ENCODE assay signal across 14 mouse cellular contexts in the genomic region with DNA sequence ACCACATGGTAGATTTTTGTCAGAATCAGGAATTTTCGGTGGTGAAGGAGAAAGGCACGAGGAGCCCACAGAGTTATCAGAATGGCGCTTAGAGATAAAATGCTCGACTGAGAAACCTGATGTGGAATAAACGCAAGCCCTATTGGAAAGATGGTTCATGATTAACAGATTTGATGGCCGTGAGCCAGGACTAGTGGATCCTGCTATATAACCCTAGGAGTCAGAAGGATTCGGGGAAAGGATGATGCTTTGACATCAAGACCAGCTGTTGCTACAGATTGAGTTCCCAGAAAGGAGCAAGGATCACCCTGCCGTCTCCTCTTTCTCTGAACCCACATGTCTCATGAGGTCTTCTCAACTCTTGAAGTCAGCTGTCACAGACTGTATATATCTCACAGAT.
"Had no signal": no experiment of that assay in that cellular context is flagged by ENCODE, and none has a peak within 500 bp of the region (broad histone marks: within the 10 kb centered on the region; RNA-seq: fewer than 3 reads in every experiment).

No protein-coding gene starts in this region.

- H3K27me3 ChIP-seq: hindbrain, embryonic 13.5 days; limb, embryonic 15.5 days; neural tube, embryonic 13.5 days had no signal

- DNase-seq: layer of hippocampus, adult 9-11 months; layer of hippocampus, postnatal 36 days; retina, postnatal 1 day; right cerebral cortex, postnatal 4 days; spleen, adult 18-20 months; thymus, adult 18-20 months; thymus, postnatal 14 days had no signal

- ATAC-seq: hindbrain, postnatal 0 days; midbrain, embryonic 16.5 days had no signal

- H3K36me3 ChIP-seq: hindbrain, embryonic 13.5 days; limb, embryonic 15.5 days; midbrain, embryonic 10.5 days; neural tube, embryonic 13.5 days had no signal

- H3K9ac ChIP-seq: hindbrain, embryonic 13.5 days; limb, embryonic 15.5 days; liver, embryonic 14.5 days; neural tube, embryonic 13.5 days had no signal

- H3K4me2 ChIP-seq: hindbrain, embryonic 13.5 days; limb, embryonic 15.5 days; neural tube, embryonic 13.5 days had no signal

- H3K9me3 ChIP-seq: hindbrain, embryonic 13.5 days; limb, embryonic 15.5 days; midbrain, embryonic 10.5 days had no signal

- H3K4me1 ChIP-seq: hindbrain, embryonic 13.5 days; limb, embryonic 15.5 days; midbrain, embryonic 10.5 days; neural tube, embryonic 13.5 days had no signal

- H3K4me3 ChIP-seq: hindbrain, embryonic 13.5 days; limb, embryonic 15.5 days; midbrain, embryonic 10.5 days; neural tube, embryonic 13.5 days had no signal

- H3K27ac ChIP-seq: hindbrain, embryonic 13.5 days; hindbrain, postnatal 0 days; limb, embryonic 15.5 days; liver, embryonic 14.5 days; midbrain, embryonic 10.5 days; neural tube, embryonic 13.5 days had no signal
